In genomic region chr5:134981149-134981548, GRCm38 (mm10) we compare ENCODE assay signal across 26 mouse cellular contexts. TPM values are rescaled to one million over a fixed set of nuclear protein-coding genes. Genes with fewer than 3 reads are reported as not detected.
A peak's percentile ranks its signal among the peaks of the same experiment; 100 is the strongest.
DNase-seq lines count a peak whose midpoint lies in the region; ATAC-seq and TF ChIP-seq lines count a peak whose summit lies in the region.
"Had no signal": no experiment of that assay in that cellular context is flagged by ENCODE, and none has a peak within 500 bp of the region (broad histone marks: within the 10 kb centered on the region; RNA-seq: fewer than 3 reads in every experiment).

No protein-coding gene starts in this region.

- TF ChIP-seq EP300 in ES-Bruce4 (IDR thresholded peaks at IDR 0.05; ENCODE audit: insufficient read depth, low read depth, low read length) = peak; percentile 68; the same call in 1 of the 2 replicates

- H3K4me1 ChIP-seq in ES-Bruce4 (ENCODE audit: control insufficient read depth, insufficient read depth, low read length) = peaks cover 12% of the 10 kb centered on the region
- H3K4me1 ChIP-seq in liver, embryonic 16.5 days (ENCODE audit: control insufficient read depth, low read depth, low read length) = peaks cover 16% of the 10 kb centered on the region

- ATAC-seq in liver, embryonic 16.5 days (ENCODE audit: low read depth) = peak; percentile 39
- ATAC-seq: forebrain, embryonic 13.5 days; midbrain, embryonic 16.5 days had no signal

- no peak for TF ChIP-seq POLR2A in ES-Bruce4 (IDR thresholded peaks at IDR 0.05; ENCODE audit: insufficient read depth, low read length)

- H3K27ac ChIP-seq in ES-Bruce4 (ENCODE audit: insufficient read depth, low read length) = peak overlapping the region; percentile 84
- H3K27ac ChIP-seq in liver, embryonic 16.5 days (ENCODE audit: low read length) = no peak overlapping the region
- H3K27ac ChIP-seq: forebrain, embryonic 13.5 days; heart, embryonic 10.5 days; hindbrain, embryonic 15.5 days; kidney, postnatal 0 days; limb, embryonic 13.5 days; neural tube, embryonic 13.5 days; stomach, embryonic 15.5 days had no signal

- peak overlapping the region; percentile 73 for H3K9ac ChIP-seq in ES-Bruce4 (ENCODE audit: low read depth, poor library complexity, severe bottlenecking)
- no peak overlapping the region for H3K9ac ChIP-seq in liver, embryonic 16.5 days (ENCODE audit: low read depth, low read length)
- H3K9ac ChIP-seq: forebrain, embryonic 13.5 days; hindbrain, embryonic 15.5 days; limb, embryonic 13.5 days; neural tube, embryonic 13.5 days; stomach, embryonic 15.5 days had no signal

- H3K27me3 ChIP-seq in ES-Bruce4 (ENCODE audit: control insufficient read depth, insufficient read depth, low read length, poor library complexity, severe bottlenecking) = no peaks in the 10 kb centered on the region
- H3K27me3 ChIP-seq in liver, embryonic 16.5 days (ENCODE audit: control insufficient read depth, insufficient read depth, low read depth, low read length) = peaks cover 25% of the 10 kb centered on the region

- H3K36me3 ChIP-seq in ES-Bruce4 (ENCODE audit: control insufficient read depth, insufficient read depth, low read length, poor library complexity, severe bottlenecking) = no peaks in the 10 kb centered on the region
- no peaks in the 10 kb centered on the region for H3K36me3 ChIP-seq in liver, embryonic 16.5 days (ENCODE audit: control insufficient read depth, insufficient read depth)
- H3K36me3 ChIP-seq: heart, embryonic 10.5 days; hindbrain, embryonic 15.5 days; limb, embryonic 13.5 days; neural tube, embryonic 13.5 days; stomach, embryonic 15.5 days had no signal

- H3K4me2 ChIP-seq in liver, embryonic 16.5 days (ENCODE audit: low read depth, low read length) = peak overlapping the region; percentile 10; the same call in 1 of the 2 replicates
- H3K4me2 ChIP-seq: forebrain, embryonic 13.5 days; hindbrain, embryonic 15.5 days; limb, embryonic 13.5 days; neural tube, embryonic 13.5 days; stomach, embryonic 15.5 days had no signal

- peak; percentile 38 for DNase-seq in kidney, adult 9 months
- no peak for DNase-seq in kidney, postnatal 10 days
- DNase-seq in ZHBTc4 (ENCODE audit: low read depth, low spot score) = peak; percentile 76
- DNase-seq in thymus, postnatal 25 days = no peak
- DNase-seq in cerebellum, postnatal 10 days = no peak
- DNase-seq in adrenal gland, adult (ENCODE audit: inconsistent age in 2 of 2, low spot score in 1 of 2) = no peak
- DNase-seq: adrenal gland, adult 2 months; cerebellum, adult 2 months; cerebellum, postnatal 36 days; embryo, embryonic 11 days; lung, postnatal 4 days; retina, postnatal 1 day; right cerebral cortex, postnatal 4 days; thymus, postnatal 36 days had no signal

- 33% methylated on average over 10 of the region's 10 CpGs for WGBS in liver, embryonic 16.5 days (ENCODE audit: insufficient replicate concordance)

- H3K4me3 ChIP-seq in ES-Bruce4 (ENCODE audit: low read depth, low read length) = peak overlapping the region; percentile 60
- H3K4me3 ChIP-seq in liver, embryonic 16.5 days (ENCODE audit: low read depth, low read length) = no peak overlapping the region
- H3K4me3 ChIP-seq: forebrain, embryonic 13.5 days; heart, embryonic 10.5 days; hindbrain, embryonic 15.5 days; limb, embryonic 13.5 days; myocyte; neural tube, embryonic 13.5 days; stomach, embryonic 15.5 days had no signal

- H3K9me3 ChIP-seq in ES-Bruce4 (replicated peaks; ENCODE audit: control insufficient read depth, insufficient read depth, low read length, poor library complexity, severe bottlenecking) = no peaks in the 10 kb centered on the region
- no peaks in the 10 kb centered on the region for H3K9me3 ChIP-seq in liver, embryonic 16.5 days (replicated peaks; ENCODE audit: control insufficient read depth, low read length)
- H3K9me3 ChIP-seq: forebrain, embryonic 13.5 days; heart, embryonic 10.5 days; hindbrain, embryonic 15.5 days; limb, embryonic 13.5 days; neural tube, embryonic 13.5 days; stomach, embryonic 15.5 days had no signal

- no peak for TF ChIP-seq CTCF in ES-Bruce4 (IDR thresholded peaks at IDR 0.05; ENCODE audit: low read depth, low read length)

RNA-seq across cellular contexts. Expression of gene Cldn3, which starts 4.9 kb away (rescaled TPM):
- 22.4 and 26.3 TPM in 2 replicates for polyA plus RNA-seq in ES-Bruce4 (2011; ENCODE audit: insufficient read depth, insufficient read length, low read depth, missing spikeins)
- 2.6 and 4.7 TPM in 2 replicates for polyA plus RNA-seq in liver, embryonic 16.5 days (2015; fragmentation: Nextera tagmentation; extraction: Ambion mirVana)
- polyA plus RNA-seq: myocyte had no signal

RNA-seq across cellular contexts. Expression of gene Abhd11, which starts 27.8 kb away (rescaled TPM):
- polyA plus RNA-seq in ES-Bruce4 (2011; ENCODE audit: insufficient read depth, insufficient read length, low read depth, missing spikeins) = 45.8 and 48.4 TPM in 2 replicates
- polyA plus RNA-seq in liver, embryonic 16.5 days (2015; fragmentation: Nextera tagmentation; extraction: Ambion mirVana) = 26.2 and 26.6 TPM in 2 replicates

RNA-seq across cellular contexts. Expression of gene Cldn4, which starts 34.4 kb away (rescaled TPM):
- 259 and 279 TPM in 2 replicates for polyA plus RNA-seq in ES-Bruce4 (2011; ENCODE audit: insufficient read depth, insufficient read length, low read depth, missing spikeins)
- polyA plus RNA-seq in liver, embryonic 16.5 days (2015; fragmentation: Nextera tagmentation; extraction: Ambion mirVana) = 0.28 and 0.71 TPM in 2 replicates
- polyA plus RNA-seq: adrenal gland, adult 2 months; forebrain, embryonic 13.5 days; heart, postnatal 0 days; midbrain, embryonic 16.5 days; myocyte had no signal

RNA-seq across cellular contexts. Expression of gene Stx1a, which starts 42.1 kb away (rescaled TPM):
- polyA plus RNA-seq in ES-Bruce4 (2011; ENCODE audit: insufficient read depth, insufficient read length, low read depth, missing spikeins) = 9.3 and 10.5 TPM in 2 replicates
- 0.71 and 1.1 TPM in 2 replicates for polyA plus RNA-seq in liver, embryonic 16.5 days (2015; fragmentation: Nextera tagmentation; extraction: Ambion mirVana)

RNA-seq across cellular contexts. Expression of gene Mettl27, which starts 49.0 kb away (rescaled TPM):
- polyA plus RNA-seq in ES-Bruce4 (2011; ENCODE audit: insufficient read depth, insufficient read length, low read depth, missing spikeins) = 36.3 and 37.5 TPM in 2 replicates
- 20.8 and 25.3 TPM in 2 replicates for polyA plus RNA-seq in liver, embryonic 16.5 days (2015; fragmentation: Nextera tagmentation; extraction: Ambion mirVana)

Comparison
In these comparisons a context has a peak if more than half of its experiments do, and no peak if none do; other contexts are left out.
1. DNase-seq: peak in kidney, adult 9 months (single experiment) and ZHBTc4 (single experiment); none in kidney, postnatal 10 days (single experiment), thymus, postnatal 25 days (single experiment), cerebellum, postnatal 10 days (0 of 2) and adrenal gland, adult (0 of 2).
2. RNA of gene Cldn4, which starts 34.4 kb away (polyA plus RNA-seq): 259 to 279 TPM in ES-Bruce4; 0.28 to 0.71 TPM in liver, embryonic 16.5 days; every median in the first group is over 100 times any median in the second.